Mouse (Mus musculus): ENCODE data around the gene Slc36a2. TPM values are rescaled to one million over a fixed set of nuclear protein-coding genes. Genes with fewer than 3 reads are reported as not detected.
A peak's percentile ranks its signal among the peaks of the same experiment; 100 is the strongest.

The Slc36a2 gene
- polyA plus RNA-seq, 1 experiment from 2014 or later: 3.5 TPM

DNA sequence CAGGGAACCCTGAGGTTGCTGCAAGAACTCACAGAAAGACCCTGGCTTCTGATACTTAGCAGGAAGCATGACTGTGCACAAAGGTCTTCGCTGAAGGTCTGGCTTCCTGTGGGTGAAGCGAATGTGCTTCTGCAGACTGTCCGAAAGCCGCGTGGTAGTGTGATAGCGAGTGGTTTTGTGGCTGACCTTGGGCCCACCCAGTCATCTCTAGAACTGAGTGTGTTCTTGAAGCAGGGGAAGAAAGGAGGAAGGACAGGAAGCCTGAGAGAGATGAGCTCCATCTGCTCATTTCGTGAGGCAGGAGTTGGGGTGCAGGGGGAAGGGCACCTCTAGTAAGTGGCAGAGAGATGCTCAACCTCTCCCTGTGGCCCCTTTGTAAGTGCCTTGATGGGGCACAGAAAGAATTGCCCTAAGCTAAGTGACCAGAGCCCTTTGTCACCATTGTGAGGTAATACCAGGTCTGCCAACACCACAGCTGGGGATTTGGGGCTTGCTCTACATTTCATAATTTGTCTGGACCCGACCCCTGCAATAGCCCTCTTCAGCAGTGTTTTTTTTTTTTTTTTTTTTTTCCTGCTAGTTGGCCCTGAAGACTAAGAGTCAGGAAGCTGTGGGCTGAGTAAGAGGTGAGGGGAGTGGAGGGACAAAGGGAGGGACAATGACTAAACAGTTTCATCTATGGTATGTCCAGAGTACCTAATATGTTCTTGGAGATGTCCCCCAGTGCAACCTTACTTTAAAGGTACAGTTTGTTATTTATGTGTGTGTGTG, 13.0 kb upstream of the Slc36a2 start:
- 73% methylated on average over 8 of the region's 8 CpGs for WGBS (ENCODE audit: insufficient replicate concordance)
- no peaks in the 10 kb centered on the region for H3K4me1 ChIP-seq (ENCODE audit: control insufficient read depth, insufficient read depth, low read length)
- no peak for ATAC-seq (replicated peaks; ENCODE audit: insufficient number of reproducible peaks, low FRiP score, low TSS enrichment)

DNA sequence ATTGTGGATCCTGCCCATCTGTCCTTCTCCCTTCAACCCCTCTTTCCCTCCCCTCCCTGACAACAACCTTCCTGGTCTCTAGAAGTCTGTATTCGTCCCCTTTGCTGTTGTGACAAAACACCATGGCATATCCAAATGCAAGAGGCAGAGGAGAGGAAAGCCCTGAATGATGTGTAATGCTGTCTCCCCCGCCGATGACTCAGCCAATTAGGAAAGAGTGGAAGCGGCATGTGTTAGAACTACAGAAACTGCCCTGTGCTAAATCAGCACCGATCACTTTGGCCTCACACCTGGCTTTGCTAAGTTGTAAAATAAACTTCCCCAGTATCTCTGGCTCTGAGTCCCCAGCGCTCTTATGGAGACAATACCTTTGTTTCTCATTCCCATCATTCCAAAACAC, 12.2 kb upstream of the Slc36a2 start:
- Histone ChIP-seq H3K27ac (ENCODE audit: low read depth, low read length) (no peak overlapping the region), H3K36me3 (ENCODE audit: control insufficient read depth, insufficient read depth, low read length) (no peaks in the 10 kb centered on the region), H3K4me3 (ENCODE audit: low read depth, low read length) (no peak overlapping the region), H3K4me1 (ENCODE audit: control insufficient read depth, insufficient read depth, low read length) (no peaks in the 10 kb centered on the region), H3K4me2 (no peak overlapping the region), H3K27me3 (ENCODE audit: control insufficient read depth, insufficient read depth, low read length) (no peaks in the 10 kb centered on the region), H3K9ac (ENCODE audit: low read depth, low read length) (no peak overlapping the region), H3K9me3 (replicated peaks; ENCODE audit: control insufficient read depth, low read length) (no peaks in the 10 kb centered on the region)
- 58% methylated on average over 6 of the region's 6 CpGs for WGBS (ENCODE audit: insufficient replicate concordance)
- ATAC-seq (replicated peaks; ENCODE audit: insufficient number of reproducible peaks, low FRiP score, low TSS enrichment): no peak

More for the DNA sequence above, 13.0 kb upstream of the Slc36a2 start:
- Histone ChIP-seq H3K4me3 (ENCODE audit: low read depth, low read length) (no peak overlapping the region), H3K36me3 (ENCODE audit: control insufficient read depth, insufficient read depth, low read length) (no peaks in the 10 kb centered on the region), H3K9me3 (replicated peaks; ENCODE audit: control insufficient read depth, low read length) (no peaks in the 10 kb centered on the region), H3K4me2 (no peak overlapping the region), H3K27me3 (ENCODE audit: control insufficient read depth, insufficient read depth, low read length) (no peaks in the 10 kb centered on the region), H3K27ac (ENCODE audit: low read depth, low read length) (no peak overlapping the region), H3K9ac (ENCODE audit: low read depth, low read length) (no peak overlapping the region)

DNA sequence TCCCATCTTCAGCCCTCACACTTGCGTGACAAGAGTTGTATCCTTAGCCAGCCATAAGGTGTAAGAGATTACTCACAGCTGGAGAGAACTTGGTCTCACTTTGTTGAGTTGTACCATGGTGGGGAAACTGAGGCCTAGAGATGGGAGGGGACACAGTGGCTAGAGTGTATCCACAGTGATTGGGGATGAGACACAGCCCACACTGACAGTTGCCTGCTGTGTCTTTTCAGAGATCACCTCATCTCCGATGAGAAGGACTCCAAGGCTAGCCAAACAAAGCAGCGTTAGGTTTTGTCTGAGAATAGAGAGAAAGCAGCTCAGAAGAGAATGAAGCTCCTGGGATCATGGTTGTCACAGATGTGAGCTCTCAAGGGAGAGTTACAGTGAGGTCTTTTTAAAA, 5.3 kb upstream of the Slc36a2 start:
- WGBS (ENCODE audit: insufficient replicate concordance): 67% methylated on average over 3 of the region's 3 CpGs
- H3K36me3 ChIP-seq (ENCODE audit: control insufficient read depth, insufficient read depth, low read length): no peaks in the 10 kb centered on the region

DNA sequence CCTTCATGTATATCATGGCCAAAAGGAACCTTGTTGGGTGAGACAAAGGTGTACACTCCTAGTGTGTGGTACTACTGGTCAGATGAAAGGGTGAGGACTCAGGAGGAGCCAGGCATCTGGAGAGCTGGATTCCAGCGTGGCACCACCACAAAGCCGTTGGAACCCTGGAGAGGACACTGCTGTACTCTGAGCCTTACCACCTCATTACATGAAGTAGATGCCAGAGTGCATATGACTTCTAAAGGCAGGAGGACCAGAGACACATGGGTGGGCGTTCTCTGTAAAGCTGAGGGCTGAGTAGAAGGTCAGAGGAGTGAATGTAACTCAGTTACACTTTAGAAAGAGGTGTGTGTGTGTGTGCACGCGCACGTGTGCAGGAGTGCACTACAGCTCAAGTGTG, 2.9 kb upstream of the Slc36a2 start:
- Histone ChIP-seq H3K9me3 (replicated peaks; ENCODE audit: control insufficient read depth, low read length) (no peaks in the 10 kb centered on the region), H3K27ac (ENCODE audit: low read depth, low read length) (0 out of 2 replicates have a peak overlapping the region, but pooled peaks have one; percentile 18), H3K27me3 (ENCODE audit: control insufficient read depth, insufficient read depth, low read length) (no peaks in the 10 kb centered on the region), H3K4me3 (ENCODE audit: low read depth, low read length) (no peak overlapping the region), H3K4me2 (no peak overlapping the region), H3K36me3 (ENCODE audit: control insufficient read depth, insufficient read depth, low read length) (no peaks in the 10 kb centered on the region), H3K4me1 (ENCODE audit: control insufficient read depth, insufficient read depth, low read length) (no peaks in the 10 kb centered on the region), H3K9ac (ENCODE audit: low read depth, low read length) (no peak overlapping the region)
- WGBS (ENCODE audit: insufficient replicate concordance): 75% methylated on average over 6 of the region's 6 CpGs
- no peak for ATAC-seq (replicated peaks; ENCODE audit: insufficient number of reproducible peaks, low FRiP score, low TSS enrichment)

More for the DNA sequence above, 5.3 kb upstream of the Slc36a2 start:
- Histone ChIP-seq H3K9me3 (replicated peaks; ENCODE audit: control insufficient read depth, low read length) (no peaks in the 10 kb centered on the region), H3K4me1 (ENCODE audit: control insufficient read depth, insufficient read depth, low read length) (no peaks in the 10 kb centered on the region), H3K27ac (ENCODE audit: low read depth, low read length) (no peak overlapping the region), H3K4me2 (no peak overlapping the region), H3K9ac (ENCODE audit: low read depth, low read length) (no peak overlapping the region), H3K27me3 (ENCODE audit: control insufficient read depth, insufficient read depth, low read length) (no peaks in the 10 kb centered on the region), H3K4me3 (ENCODE audit: low read depth, low read length) (no peak overlapping the region)
- ATAC-seq (replicated peaks; ENCODE audit: insufficient number of reproducible peaks, low FRiP score, low TSS enrichment): no peak

DNA sequence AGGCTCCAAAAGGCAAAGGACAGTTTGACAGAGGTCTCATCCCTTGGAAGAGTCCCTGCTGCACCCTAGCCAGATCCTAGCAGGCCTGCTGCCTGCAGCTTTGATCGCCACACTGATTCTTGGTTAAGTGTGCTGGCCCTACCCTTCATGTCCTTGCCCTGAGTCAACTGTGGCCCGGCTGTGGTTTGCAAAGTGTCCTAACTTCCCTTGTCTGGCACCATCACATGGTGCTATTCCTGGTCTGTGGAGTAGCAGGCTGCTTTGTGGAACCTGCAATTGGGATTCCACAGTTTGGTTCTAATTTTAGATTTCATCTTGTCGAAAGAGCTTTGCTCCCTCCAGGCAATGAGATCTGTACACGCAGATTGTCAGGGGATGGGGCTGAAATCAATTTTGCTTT, 2.4 kb upstream of the Slc36a2 start:
- Histone ChIP-seq H3K9ac (ENCODE audit: low read depth, low read length) (no peak overlapping the region), H3K27me3 (ENCODE audit: control insufficient read depth, insufficient read depth, low read length) (no peaks in the 10 kb centered on the region), H3K4me3 (ENCODE audit: low read depth, low read length) (no peak overlapping the region), H3K9me3 (replicated peaks; ENCODE audit: control insufficient read depth, low read length) (no peaks in the 10 kb centered on the region), H3K4me2 (no peak overlapping the region), H3K36me3 (ENCODE audit: control insufficient read depth, insufficient read depth, low read length) (no peaks in the 10 kb centered on the region), H3K4me1 (ENCODE audit: control insufficient read depth, insufficient read depth, low read length) (no peaks in the 10 kb centered on the region), H3K27ac (ENCODE audit: low read depth, low read length) (peak overlapping the region; percentile 46)
- ATAC-seq (replicated peaks; ENCODE audit: insufficient number of reproducible peaks, low FRiP score, low TSS enrichment): no peak
- WGBS (ENCODE audit: insufficient replicate concordance): 53% methylated on average over 4 of the region's 4 CpGs

DNA sequence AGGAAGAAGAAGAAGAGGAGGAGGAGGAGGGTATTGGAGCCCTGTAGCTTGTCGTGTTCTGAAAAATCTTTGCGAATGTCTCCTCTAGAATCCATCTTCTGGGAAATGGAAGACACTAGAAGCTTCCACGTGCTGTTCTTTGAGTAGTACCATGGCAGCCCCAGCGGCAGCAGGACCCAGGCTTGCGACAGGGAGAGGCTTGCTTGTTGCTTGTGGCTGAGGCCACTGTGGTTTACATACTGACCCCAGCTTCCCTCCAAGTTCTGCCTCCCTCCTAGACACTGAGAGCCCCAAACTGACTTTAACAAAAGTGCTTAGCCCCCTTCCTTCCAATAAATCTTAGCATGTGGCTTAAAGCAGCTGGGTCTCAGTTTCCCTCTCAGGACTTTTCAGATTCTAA, 631 bp downstream of the Slc36a2 start:
- no peaks in the 10 kb centered on the region for H3K27me3 ChIP-seq (ENCODE audit: control insufficient read depth, insufficient read depth, low read length)
- 83% methylated on average over 5 of the region's 5 CpGs for WGBS (ENCODE audit: insufficient replicate concordance)
- H3K4me1 ChIP-seq (ENCODE audit: control insufficient read depth, insufficient read depth, low read length): no peaks in the 10 kb centered on the region
- no peak overlapping the region for H3K4me3 ChIP-seq (ENCODE audit: low read depth, low read length)
- no peaks in the 10 kb centered on the region for H3K9me3 ChIP-seq (replicated peaks; ENCODE audit: control insufficient read depth, low read length)
- no peaks in the 10 kb centered on the region for H3K36me3 ChIP-seq (ENCODE audit: control insufficient read depth, insufficient read depth, low read length)
- no peak overlapping the region for H3K9ac ChIP-seq (ENCODE audit: low read depth, low read length)
- H3K27ac ChIP-seq (ENCODE audit: low read depth, low read length): no peak overlapping the region
- no peak overlapping the region for H3K4me2 ChIP-seq
- no peak for ATAC-seq (replicated peaks; ENCODE audit: insufficient number of reproducible peaks, low FRiP score, low TSS enrichment)

DNA sequence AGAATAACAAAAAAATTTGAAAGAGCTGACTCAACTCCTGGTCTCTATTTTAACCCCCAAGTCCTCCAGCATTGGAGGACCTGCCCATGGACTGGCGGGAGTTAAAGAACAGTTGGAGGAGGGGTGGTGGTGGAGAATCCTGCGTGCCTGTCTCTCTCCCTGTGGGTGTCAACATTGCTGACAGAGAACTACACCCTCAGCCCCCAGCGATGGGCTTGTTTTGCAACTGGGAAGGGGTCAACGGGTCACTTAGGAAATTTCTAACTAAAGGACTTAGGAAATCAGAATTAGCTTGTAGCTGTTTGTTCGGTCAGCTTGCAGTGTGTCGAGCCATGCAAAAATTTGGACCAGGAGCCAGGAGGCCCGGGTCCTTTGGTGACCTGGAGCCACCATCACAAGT, 1.8 kb downstream of the Slc36a2 start:
- WGBS (ENCODE audit: insufficient replicate concordance): 53% methylated on average over 7 of the region's 7 CpGs
- Histone ChIP-seq H3K27me3 (ENCODE audit: control insufficient read depth, insufficient read depth, low read length) (no peaks in the 10 kb centered on the region), H3K27ac (ENCODE audit: low read depth, low read length) (no peak overlapping the region), H3K9me3 (replicated peaks; ENCODE audit: control insufficient read depth, low read length) (no peaks in the 10 kb centered on the region), H3K4me2 (no peak overlapping the region), H3K9ac (ENCODE audit: low read depth, low read length) (no peak overlapping the region), H3K4me3 (ENCODE audit: low read depth, low read length) (no peak overlapping the region), H3K4me1 (ENCODE audit: control insufficient read depth, insufficient read depth, low read length) (no peaks in the 10 kb centered on the region), H3K36me3 (ENCODE audit: control insufficient read depth, insufficient read depth, low read length) (no peaks in the 10 kb centered on the region)
- ATAC-seq (replicated peaks; ENCODE audit: insufficient number of reproducible peaks, low FRiP score, low TSS enrichment): no peak

DNA sequence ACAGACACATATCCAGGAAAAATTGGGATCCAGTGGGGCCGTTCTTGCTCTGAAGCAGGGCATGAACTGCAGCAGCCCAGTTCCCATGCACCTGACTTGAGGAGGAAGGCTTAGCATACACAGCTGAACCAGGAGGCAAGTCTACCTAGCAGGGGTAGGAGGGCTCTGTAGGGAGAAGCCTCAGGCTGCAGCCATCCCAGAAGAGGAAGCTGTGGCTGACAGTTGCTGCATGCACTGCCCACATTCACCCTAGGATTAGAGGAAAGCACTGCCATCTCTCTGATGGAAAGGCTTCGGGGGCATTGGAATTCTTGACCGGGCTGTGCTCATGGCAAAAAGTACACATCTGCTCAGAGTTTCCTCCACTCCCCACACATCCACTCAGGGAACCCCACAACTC, 5.0 kb downstream of the Slc36a2 start:
- Histone ChIP-seq H3K9me3 (replicated peaks; ENCODE audit: control insufficient read depth, low read length) (no peaks in the 10 kb centered on the region), H3K4me3 (ENCODE audit: low read depth, low read length) (no peak overlapping the region), H3K9ac (ENCODE audit: low read depth, low read length) (no peak overlapping the region), H3K27me3 (ENCODE audit: control insufficient read depth, insufficient read depth, low read length) (no peaks in the 10 kb centered on the region), H3K36me3 (ENCODE audit: control insufficient read depth, insufficient read depth, low read length) (no peaks in the 10 kb centered on the region), H3K4me2 (no peak overlapping the region), H3K4me1 (ENCODE audit: control insufficient read depth, insufficient read depth, low read length) (no peaks in the 10 kb centered on the region), H3K27ac (ENCODE audit: low read depth, low read length) (no peak overlapping the region)
- no peak for ATAC-seq (replicated peaks; ENCODE audit: insufficient number of reproducible peaks, low FRiP score, low TSS enrichment)
- 83% methylated on average over 3 of the region's 3 CpGs for WGBS (ENCODE audit: insufficient replicate concordance)

DNA sequence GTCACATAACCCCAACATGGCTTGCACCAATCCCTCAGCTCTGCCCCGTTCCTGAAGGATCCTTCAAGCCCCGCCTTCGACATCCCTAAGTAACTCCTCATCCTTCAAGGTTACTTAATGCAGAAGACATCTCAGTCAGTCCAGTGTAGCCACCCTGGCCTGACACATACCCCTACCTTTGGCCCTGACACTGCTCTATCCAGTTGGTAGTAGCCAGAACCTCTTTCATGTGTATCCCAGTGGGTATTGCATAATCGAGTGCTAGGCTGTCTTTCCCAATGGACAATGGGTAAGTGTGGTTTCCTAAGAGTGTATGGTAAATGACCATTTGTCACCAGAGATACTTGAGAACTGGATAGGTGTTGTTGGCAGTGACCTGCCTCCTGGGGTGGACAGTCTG, 6.0 kb downstream of the Slc36a2 start:
- no peak overlapping the region for H3K4me2 ChIP-seq
- H3K9me3 ChIP-seq (replicated peaks; ENCODE audit: control insufficient read depth, low read length): no peaks in the 10 kb centered on the region
- no peaks in the 10 kb centered on the region for H3K4me1 ChIP-seq (ENCODE audit: control insufficient read depth, insufficient read depth, low read length)
- H3K36me3 ChIP-seq (ENCODE audit: control insufficient read depth, insufficient read depth, low read length): no peaks in the 10 kb centered on the region
- H3K27ac ChIP-seq (ENCODE audit: low read depth, low read length): no peak overlapping the region
- no peak overlapping the region for H3K9ac ChIP-seq (ENCODE audit: low read depth, low read length)
- ATAC-seq (replicated peaks; ENCODE audit: insufficient number of reproducible peaks, low FRiP score, low TSS enrichment): no peak
- WGBS (ENCODE audit: insufficient replicate concordance): 68% methylated on average over 4 of the region's 4 CpGs
- no peak overlapping the region for H3K4me3 ChIP-seq (ENCODE audit: low read depth, low read length)
- 0 out of 2 replicates have a peak, but pooled peaks cover 3% of the 10 kb centered on the region for H3K27me3 ChIP-seq (ENCODE audit: control insufficient read depth, insufficient read depth, low read length)

All from heart, embryonic 11.5 days (tissue).